Mouse (Mus musculus) spleen, postnatal 4 days (tissue): Measurements from ENCODE around the gene Kcna4.

Source experiments
- DNase-seq, 2 experiments: peaks; one replicate each; pipeline ENCODE4 v3.0.0; 2022; ENCODE audit warnings: low spot score in 2 of 2

Kcna4 gene

GRCm38 (mm10) chr2:107289990-107290696 lies at the start of gene Kcna4:
TSS of gene Kcna4 (plus strand) at chr2:107290639.
- no peak for DNase-seq

- DNase-seq, result no peak
These were observed 32.3 kb upstream of the Kcna4 start for GRCm38 (mm10) chr2:107258091-107258490.

DNA sequence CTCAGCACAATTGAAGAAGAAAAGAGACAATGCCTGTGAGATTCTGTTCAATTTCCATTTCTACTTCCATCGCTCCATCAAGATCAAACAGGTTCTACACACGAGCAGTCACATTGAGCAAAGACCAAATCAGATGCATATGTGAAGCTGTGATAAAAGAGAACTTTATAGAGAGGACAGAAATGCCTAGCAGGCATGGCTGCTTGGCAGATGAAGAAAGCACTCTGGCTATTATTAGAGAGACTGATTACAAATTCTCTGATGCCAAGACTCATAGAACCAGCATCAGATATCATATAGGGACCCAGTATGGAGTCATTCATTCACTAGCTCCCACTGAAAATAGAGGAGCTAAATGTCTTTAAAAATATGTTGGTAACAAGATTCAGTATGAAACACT lies 24.2 kb upstream of the Kcna4 start:
- no peak for DNase-seq

- no peak for DNase-seq
These were observed 20.4 kb upstream of the Kcna4 start for GRCm38 (mm10) chr2:107270050-107270449.

DNA sequence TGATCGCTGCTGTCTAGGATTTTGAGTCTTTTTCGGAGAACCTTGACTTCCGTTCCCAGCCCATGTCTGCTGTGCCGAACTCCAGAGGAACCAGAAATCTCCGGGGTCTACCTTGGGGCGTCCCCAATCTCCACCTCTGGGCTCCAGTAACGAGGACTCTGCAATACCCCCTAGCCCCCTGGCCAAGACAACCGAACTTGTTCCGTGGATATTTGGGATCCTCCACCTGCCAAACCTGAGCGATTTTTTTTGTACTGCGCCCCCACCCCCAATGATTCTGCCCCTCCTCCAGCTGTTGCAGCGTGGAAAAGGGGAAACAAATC lies 219 bp downstream of the Kcna4 start:
- DNase-seq, result no peak

DNA sequence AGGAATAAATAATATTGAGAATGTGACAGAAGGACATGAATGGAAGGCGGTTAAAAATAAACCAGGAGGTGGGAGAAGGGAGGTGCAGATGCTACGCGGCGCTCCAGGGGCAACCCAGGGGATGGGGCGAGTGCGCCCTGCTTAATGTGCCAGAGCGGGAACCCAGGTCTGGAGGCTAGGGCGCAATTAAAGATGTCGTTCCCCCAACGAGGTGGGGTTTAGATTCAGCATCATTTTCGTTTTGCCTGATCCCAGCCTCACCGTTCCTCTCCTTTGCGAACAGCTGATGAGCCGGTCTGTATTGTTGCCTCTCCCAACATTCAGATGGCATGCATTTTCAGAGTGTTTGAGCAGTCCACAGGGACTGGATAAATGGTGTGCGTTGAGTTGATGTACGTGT lies 703 bp downstream of the Kcna4 start:
- DNase-seq, result no peak

DNA sequence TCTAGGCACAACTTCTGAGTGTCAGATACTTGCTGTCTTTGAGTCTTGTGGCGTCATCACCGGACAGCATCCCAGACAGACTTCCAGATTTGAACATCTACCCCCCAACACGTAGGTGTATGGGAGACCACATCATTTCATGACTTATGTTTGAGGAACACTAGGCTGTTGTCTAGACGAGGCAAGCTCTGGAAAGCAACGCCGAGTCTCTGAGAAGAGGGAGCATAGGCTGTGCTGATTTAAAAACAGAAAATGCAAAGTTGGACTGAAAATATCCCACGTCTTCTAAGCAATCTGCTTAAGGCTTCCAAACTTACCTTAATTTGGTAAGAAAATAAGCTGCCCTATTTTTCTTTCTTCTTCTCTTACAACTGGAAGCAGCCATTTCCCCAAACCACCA lies 4.1 kb downstream of the Kcna4 start:
- DNase-seq, result no peak

DNA sequence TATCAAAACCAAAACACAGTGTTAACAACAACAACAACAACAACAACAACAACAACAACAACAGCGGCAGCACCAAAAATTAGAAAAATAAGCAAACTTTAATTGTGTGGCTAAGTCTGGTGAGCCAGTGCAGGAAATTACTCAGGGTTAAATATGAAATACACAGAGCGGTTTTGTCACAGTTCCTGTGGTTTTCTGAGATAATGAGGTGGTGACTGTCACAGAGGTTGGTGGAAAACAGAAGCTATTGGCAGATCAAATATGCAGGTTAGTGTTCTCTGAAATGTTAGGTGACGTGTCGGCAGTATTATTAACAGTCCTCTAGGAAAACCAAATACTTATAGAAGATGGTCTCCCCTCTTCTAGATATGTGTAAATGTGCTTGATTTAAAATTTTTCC lies 11.4 kb downstream of the Kcna4 start:
- DNase-seq, result no peak

- DNase-seq, result no peak
These were observed 14.3 kb downstream of the Kcna4 start for GRCm38 (mm10) chr2:107304707-107305106.

- DNase-seq, result no peak
These were observed 15.6 kb downstream of the Kcna4 start for GRCm38 (mm10) chr2:107306077-107306476.

- DNase-seq, result no peak
These were observed 28.2 kb downstream of the Kcna4 start for GRCm38 (mm10) chr2:107318636-107319035.

DNA sequence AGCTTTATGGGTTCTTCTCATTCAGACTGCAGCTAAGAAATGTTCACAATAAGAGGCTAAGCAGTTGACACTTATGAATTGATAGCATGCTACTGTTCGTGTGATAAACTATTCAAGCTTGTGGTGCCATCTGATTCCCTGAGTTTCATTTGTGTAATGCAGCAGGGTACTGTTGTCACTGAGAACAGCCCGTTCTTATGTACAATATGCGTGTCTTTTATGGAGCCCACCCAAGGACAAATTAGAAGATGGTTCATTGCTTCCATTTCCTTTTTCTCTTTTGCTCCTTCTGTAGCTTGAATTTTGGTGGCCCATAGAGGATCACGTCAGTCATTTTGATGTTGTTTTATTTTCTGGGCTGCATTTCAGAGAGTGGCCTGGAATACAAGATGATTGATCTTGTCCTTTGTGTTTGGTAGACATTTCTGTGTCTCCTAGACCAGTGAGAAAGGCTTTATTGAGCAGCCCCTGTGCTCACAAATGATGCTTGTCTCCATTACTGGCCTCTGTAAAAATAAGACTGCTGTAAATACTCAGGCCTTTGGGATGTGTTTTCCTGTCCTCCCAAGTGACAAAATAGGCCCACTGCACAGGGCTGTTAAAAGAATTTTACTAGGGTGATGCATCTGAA lies 31.3 kb downstream of the Kcna4 start:
- DNase-seq, result no peak

- DNase-seq, result no peak
These were observed 33.7 kb downstream of the Kcna4 start for GRCm38 (mm10) chr2:107324090-107324489.

- DNase-seq, result no peak
These were observed 36.8 kb downstream of the Kcna4 start for GRCm38 (mm10) chr2:107327276-107327675.

DNA sequence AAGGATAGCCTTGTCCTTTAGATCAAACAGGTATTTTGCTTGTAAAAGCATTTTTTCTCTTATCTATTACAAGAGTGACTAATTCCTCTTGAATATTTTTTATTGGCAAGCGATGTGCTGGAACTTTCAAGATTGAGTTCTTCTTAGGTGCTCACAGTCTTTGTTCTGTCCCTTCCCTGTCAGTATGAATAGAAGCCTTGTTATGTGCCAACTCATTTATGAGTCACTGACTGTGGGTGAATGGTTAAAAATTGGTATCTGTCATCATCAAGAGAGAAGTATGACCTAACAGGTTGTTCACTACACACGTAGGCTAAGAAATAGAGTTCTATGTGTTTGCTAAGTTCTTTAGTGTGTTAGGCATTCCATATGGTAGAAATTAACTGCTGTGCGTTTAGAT lies 50.9 kb downstream of the Kcna4 start:
- no peak for DNase-seq

DNA sequence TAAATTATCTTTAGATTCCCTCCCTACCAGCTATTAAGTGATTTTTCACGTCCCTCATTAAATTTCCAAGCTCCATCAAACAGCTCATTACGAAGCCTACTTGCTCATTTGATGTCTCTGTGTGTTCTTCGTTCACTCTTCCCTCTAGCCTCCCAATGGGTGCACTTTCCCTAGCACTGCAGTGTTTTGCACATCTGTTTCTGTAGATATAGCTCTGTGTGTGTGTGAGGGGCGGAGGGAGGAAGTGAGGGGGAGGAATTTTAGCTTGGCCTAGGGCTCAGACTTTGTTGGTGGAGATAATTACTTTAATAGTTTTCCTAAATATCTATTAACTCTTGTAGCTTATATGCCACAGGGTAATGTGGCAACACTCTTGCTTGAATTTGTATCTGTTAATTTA lies 54.4 kb downstream of the Kcna4 start:
- DNase-seq, result no peak

DNA sequence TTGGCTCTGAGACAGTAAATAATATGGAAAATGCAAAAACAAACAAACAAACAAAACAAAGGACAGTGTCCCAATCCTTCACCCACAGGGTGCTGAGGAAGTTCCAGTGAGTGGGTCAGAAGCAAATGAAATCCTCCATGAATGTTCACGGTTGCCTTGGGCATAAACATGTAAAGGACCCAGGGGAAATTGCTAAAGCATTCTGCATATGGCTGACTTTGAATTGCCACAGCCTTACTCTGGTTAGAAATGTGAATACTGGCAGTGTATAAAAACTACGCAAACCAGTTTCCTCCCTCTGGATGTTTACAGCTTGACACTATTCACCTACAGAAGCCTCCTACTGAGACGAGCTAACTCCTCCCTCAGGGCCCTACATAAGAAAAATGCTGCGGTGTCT lies 54.9 kb downstream of the Kcna4 start:
- DNase-seq, result no peak
